Mouse (Mus musculus): ENCODE results near the gene Gm11985.

Gene Gm11985

GRCm38 (mm10) chr11:7202206-7202605 is 13.8 kb upstream of the Gm11985 start:
- in situ Hi-C loops (cut with MboI; ENCODE audit: low sequenced_read_pairs): no loop called here

GRCm38 (mm10) chr11:7200393-7200783 is 12.0 kb upstream of the Gm11985 start:
- in situ Hi-C loops (cut with MboI; ENCODE audit: low sequenced_read_pairs): no loop called here

GRCm38 (mm10) chr11:7199736-7200392 is 11.5 kb upstream of the Gm11985 start:
- in situ Hi-C loops (cut with MboI; ENCODE audit: low sequenced_read_pairs): no loop called here

- in situ Hi-C loops (cut with MboI; ENCODE audit: low sequenced_read_pairs): no loop called here
These were observed 10.3 kb upstream of the Gm11985 start for GRCm38 (mm10) chr11:7198481-7199256.

DNA sequence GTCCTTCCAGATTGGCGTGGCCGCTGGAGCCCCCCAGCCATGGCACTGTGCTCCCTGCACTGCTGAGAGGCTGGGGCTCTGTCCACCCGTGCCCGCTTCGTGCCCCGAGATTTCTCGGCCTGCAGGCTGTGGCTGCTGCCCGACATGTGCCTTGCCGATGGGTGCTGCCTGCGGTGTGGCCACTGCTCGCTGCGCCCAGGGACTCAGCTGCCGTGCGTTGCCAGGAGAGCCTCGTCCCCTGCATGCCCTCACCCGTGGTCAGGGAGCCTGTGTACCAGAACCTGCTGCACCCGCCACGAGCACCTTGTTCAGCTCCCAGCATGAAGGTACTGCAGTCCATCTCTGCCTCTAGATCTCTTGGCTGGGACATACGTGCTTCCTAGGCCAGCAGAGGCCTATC is 9.6 kb upstream of the Gm11985 start:
- in situ Hi-C loops (cut with MboI; ENCODE audit: low sequenced_read_pairs): no loop called here

- in situ Hi-C loops (cut with MboI; ENCODE audit: low sequenced_read_pairs): no loop called here
These were observed 9.1 kb upstream of the Gm11985 start, which contains the start of gene Igfbp1 for GRCm38 (mm10) chr11:7197491-7197941. TSS of gene Igfbp1 (plus strand) at chr11:7197782.

DNA sequence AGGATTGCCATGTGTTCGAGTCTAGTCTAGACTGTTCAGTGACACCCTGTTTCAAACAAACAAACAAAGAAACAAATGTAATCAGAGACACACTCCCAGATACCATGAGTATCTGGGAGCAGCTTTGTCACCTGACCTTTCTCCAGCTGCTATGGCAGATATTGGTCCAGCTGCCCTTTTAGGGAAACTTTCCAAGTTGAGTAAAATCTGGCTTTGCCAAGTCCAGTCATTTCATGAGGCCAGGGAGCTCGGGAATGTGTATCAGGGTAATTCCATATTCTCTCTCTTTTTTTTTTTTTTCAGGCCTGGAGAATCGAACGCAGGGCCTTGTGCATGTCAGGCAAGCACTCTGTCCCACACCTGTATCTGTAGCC is 6.9 kb upstream of the Gm11985 start:
- in situ Hi-C loops (cut with MboI; ENCODE audit: low sequenced_read_pairs): no loop called here

- in situ Hi-C loops (cut with MboI; ENCODE audit: low sequenced_read_pairs): no loop called here
These were observed 6.3 kb upstream of the Gm11985 start for GRCm38 (mm10) chr11:7194432-7195311.

- in situ Hi-C loops (cut with MboI; ENCODE audit: low sequenced_read_pairs): no loop called here
These were observed 4.8 kb upstream of the Gm11985 start for GRCm38 (mm10) chr11:7193134-7193533.

- in situ Hi-C loops (cut with MboI; ENCODE audit: low sequenced_read_pairs): no loop called here
These were observed 4.3 kb upstream of the Gm11985 start for GRCm38 (mm10) chr11:7192710-7193109.

DNA sequence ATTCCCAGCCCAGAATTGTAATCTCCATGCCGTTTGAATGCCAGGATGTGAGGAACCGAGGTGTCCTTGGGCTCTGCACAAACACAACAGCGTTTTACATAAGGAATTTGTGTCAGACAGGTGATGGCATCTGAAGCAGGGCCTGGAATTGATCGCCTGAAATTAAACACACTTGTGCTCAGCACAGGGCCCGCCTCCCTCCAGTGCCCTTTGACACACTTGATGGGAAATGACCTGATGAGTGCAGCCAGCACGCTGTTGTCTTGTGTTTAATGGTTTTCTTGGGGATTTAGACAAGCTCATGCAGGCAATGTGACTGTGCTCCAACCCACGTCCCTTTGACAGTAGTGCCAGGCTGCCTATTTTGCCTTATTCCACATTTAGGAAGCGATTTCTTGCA is 897 bp downstream of the Gm11985 start:
- in situ Hi-C loops (cut with MboI; ENCODE audit: low sequenced_read_pairs): no loop called here

DNA sequence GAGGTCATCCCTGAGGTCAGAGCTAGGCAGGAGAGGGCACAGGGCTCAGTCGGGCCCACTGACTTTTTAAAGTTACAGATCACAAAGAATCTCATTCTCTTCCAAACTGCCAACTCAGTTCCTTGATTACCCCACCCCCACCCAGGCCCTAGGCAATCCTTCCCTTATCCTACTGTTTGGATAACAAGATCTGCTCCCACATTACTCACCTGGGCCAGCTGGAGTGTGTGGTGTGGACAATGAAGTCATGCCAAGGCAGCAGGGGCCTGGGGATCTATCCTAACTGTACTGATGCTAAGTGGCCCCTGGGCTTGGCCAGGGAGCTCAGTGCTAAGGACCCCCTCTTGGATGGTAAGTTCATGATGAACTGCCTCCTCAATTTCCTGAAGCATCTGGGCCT is 3.9 kb downstream of the Gm11985 start:
- in situ Hi-C loops (cut with MboI; ENCODE audit: low sequenced_read_pairs): no loop called here

- in situ Hi-C loops (cut with MboI; ENCODE audit: low sequenced_read_pairs): no loop called here
These were observed 5.8 kb downstream of the Gm11985 start for GRCm38 (mm10) chr11:7182409-7183042.

DNA sequence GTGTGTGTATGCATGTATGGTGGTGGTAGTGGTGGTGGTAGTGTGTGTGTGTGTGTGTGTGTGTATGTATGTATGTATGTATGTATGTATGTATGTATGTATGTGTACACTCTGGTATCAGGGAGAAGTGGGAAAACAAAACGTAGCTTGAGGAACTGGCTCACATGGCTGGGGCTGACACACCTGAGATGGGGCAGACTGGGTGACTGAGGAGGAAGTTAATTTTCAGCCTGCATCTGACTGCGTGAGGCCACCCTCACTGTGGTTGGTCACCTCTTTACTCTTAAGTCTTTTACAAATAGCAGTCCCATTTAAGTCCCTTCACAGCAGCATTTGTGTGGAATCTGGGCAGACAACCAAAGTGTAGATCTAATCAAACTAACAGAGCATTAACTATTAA is 9.1 kb downstream of the Gm11985 start:
- in situ Hi-C loops (cut with MboI; ENCODE audit: low sequenced_read_pairs): no loop called here

- in situ Hi-C loops (cut with MboI; ENCODE audit: low sequenced_read_pairs): no loop called here
These were observed 9.6 kb downstream of the Gm11985 start for GRCm38 (mm10) chr11:7178724-7179123.

DNA sequence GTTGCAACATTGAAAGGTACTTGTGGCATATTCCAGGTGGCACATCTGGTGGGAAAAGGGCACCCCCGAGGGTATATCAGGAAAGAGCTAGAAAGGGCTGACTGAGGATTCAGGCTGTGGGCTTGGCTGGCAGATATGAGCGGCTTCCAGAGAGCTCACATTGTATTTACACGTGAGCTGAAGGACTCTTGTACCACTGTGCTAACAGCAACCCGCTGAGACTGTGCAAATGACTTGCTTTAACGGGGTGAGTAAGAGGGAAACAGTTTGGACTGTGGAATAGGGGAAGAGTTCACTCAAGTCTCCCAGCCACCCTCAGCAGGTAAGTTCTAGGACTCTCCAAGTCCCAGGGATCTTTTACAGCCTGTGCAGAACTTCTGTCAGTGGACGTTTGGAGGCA is 14.7 kb downstream of the Gm11985 start:
- in situ Hi-C loops (cut with MboI; ENCODE audit: low sequenced_read_pairs): no loop called here

GRCm38 (mm10) chr11:7169645-7170044 is 18.7 kb downstream of the Gm11985 start:
- in situ Hi-C loops (cut with MboI; ENCODE audit: low sequenced_read_pairs): no loop called here

DNA sequence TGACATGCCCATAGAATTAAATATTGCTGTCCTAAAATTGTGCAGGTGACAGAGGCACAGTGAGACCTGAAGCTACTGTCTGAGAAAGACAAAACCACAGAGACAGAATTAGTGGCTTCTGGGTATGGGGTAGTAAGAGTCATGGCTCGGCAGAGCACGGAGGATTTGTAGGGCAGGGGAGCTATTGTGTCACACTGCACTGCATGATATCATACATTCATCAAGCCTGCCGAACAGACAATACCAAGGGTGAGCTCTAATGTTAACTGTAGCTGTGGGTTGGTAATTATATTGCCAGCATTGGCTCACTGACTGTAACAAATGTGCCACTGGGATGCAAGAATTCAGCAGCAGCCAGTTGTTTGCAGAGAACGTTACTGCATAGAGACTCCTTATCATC is 24.0 kb downstream of the Gm11985 start:
- in situ Hi-C loops (cut with MboI; ENCODE audit: low sequenced_read_pairs): no loop called here

- in situ Hi-C loops (cut with MboI; ENCODE audit: low sequenced_read_pairs): no loop called here
These were observed 26.7 kb downstream of the Gm11985 start for GRCm38 (mm10) chr11:7161502-7162174.

GRCm38 (mm10) chr11:7160637-7161101 is 27.7 kb downstream of the Gm11985 start:
- in situ Hi-C loops (cut with MboI; ENCODE audit: low sequenced_read_pairs): no loop called here

Measured in CH12F3 (cell line).